Mouse (Mus musculus) limb, embryonic 14.5 days (tissue): Measurements from ENCODE around the gene B3galnt1. TPM values are rescaled to one million over a fixed set of nuclear protein-coding genes. Genes with fewer than 3 reads are reported as not detected.

Source experiments
- ATAC-seq: fragments of 200-750 bp; cut with Nextera tagmentation; 2 replicates; pipeline ENCODE4 v1.8.0; 2017; ENCODE audit warnings: low read depth, moderate number of reproducible peaks, moderate TSS enrichment; ENCODE audit not compliant: low FRiP score
- DNase-seq: peaks from one replicate; pipeline ENCODE4 v3.0.0-alpha.2; 2015; ENCODE audit warnings: low spot score
- H3K27ac ChIP-seq: fragments of 300-500 bp; sonication (generic); replicated peaks from 2 replicates; pipeline ENCODE4 v1.5.1; 2014; ENCODE audit warnings: low read depth, mild to moderate bottlenecking, low read length, moderate library complexity, mixed read lengths
- H3K27me3 ChIP-seq: fragments of 300-500 bp; sonication (generic); 2 replicates; pipeline ENCODE4 v1.6.1; 2014; ENCODE audit warnings: low read length, mixed read lengths; ENCODE audit not compliant: control insufficient read depth, insufficient read depth
- H3K36me3 ChIP-seq: fragments of 300-500 bp; sonication (generic); 2 replicates; pipeline ENCODE4 v1.6.1; 2014; ENCODE audit warnings: mild to moderate bottlenecking, low read length, moderate library complexity, mixed read lengths; ENCODE audit not compliant: control insufficient read depth, insufficient read depth
- H3K4me1 ChIP-seq: fragments of 300-500 bp; sonication (generic); 2 replicates; pipeline ENCODE4 v1.6.1; 2014; ENCODE audit warnings: antibody characterized with exemption, low read length, mixed read lengths; ENCODE audit not compliant: control insufficient read depth, insufficient read depth
- H3K4me2 ChIP-seq: fragments of 300-500 bp; sonication (generic); replicated peaks from 2 replicates; pipeline ENCODE4 v1.6.1; 2014; ENCODE audit warnings: low read depth, mild to moderate bottlenecking, low read length, moderate library complexity; ENCODE audit not compliant: severe bottlenecking
- H3K4me3 ChIP-seq: fragments of 300-500 bp; sonication (generic); replicated peaks from 2 replicates; pipeline ENCODE4 v1.5.1; 2014; ENCODE audit warnings: low read length
- H3K9ac ChIP-seq: fragments of 300-500 bp; sonication (generic); 2 replicates; pipeline ENCODE4 v1.6.1; 2014; ENCODE audit warnings: mild to moderate bottlenecking, low read depth, low read length, moderate library complexity; ENCODE audit not compliant: severe bottlenecking
- H3K9me3 ChIP-seq: fragments of 300-500 bp; sonication (generic); 2 replicates; pipeline ENCODE4 v1.6.1; 2016; ENCODE audit warnings: low read length; ENCODE audit not compliant: control insufficient read depth
- POLR2A ChIP-seq: fragments of 200-500 bp; IDR thresholded peaks from 2 replicates; pipeline ENCODE4 v1.8.0; 2012; ENCODE audit warnings: inconsistent platforms, mild to moderate bottlenecking, moderate library complexity, borderline replicate concordance; ENCODE audit not compliant: insufficient read depth, insufficient read length; ENCODE audit errors: extremely low read depth
- WGBS: fragments of 180-500 bp; shearing (Covaris S2); extraction: QIAGEN DNeasy Blood & Tissue Kit; methylation state at CpG from one replicate; pipeline ENCODE4 v1.1.7; 2014; 5-methylcytosine and 5-hydroxymethylcytosine counted together
- polyA plus RNA-seq, 2 experiments: library from polyadenylated mRNA; depleted of rRNA in 1 of 2; stranded (reverse) in 1 of 2; unstranded in 1 of 2; fragments of >200 nt; fragmentation: Nextera tagmentation in 1 of 2; extraction: Ambion mirVana in 1 of 2; gene quantifications; 2 replicates each; pipeline versions ENCODE4 v1.2.1 to v1.2.3; 2012 to 2014

Gene B3galnt1
- polyA plus RNA-seq, 2 experiments: 22.3 to 53.7 TPM

- Histone ChIP-seq H3K4me3 (no peak overlapping the region), H3K9ac (no peak overlapping the region), H3K27me3 (no peaks in the 10 kb centered on the region), H3K36me3 (no peaks in the 10 kb centered on the region), H3K27ac (no peak overlapping the region), H3K9me3 (no peaks in the 10 kb centered on the region), H3K4me1 (no peaks in the 10 kb centered on the region), H3K4me2 (no peak overlapping the region)
- WGBS: 89% methylated on average over 8 of the region's 8 CpGs
- ATAC-seq (no peak), DNase-seq (no peak)
- TF ChIP-seq POLR2A: no peak
Measured at GRCm38 (mm10) chr3:69542962-69543361, 55.8 kb downstream of the B3galnt1 start.

- WGBS: 61% methylated on average over 25 of the region's 25 CpGs
- ATAC-seq: no peak
- Histone ChIP-seq H3K4me2 (no peak overlapping the region), H3K27ac (peak overlapping the region; percentile 26; the same call in 1 of the 2 replicates), H3K9me3 (no peaks in the 10 kb centered on the region), H3K4me3 (no peak overlapping the region), H3K27me3 (no peaks in the 10 kb centered on the region), H3K4me1 (peaks cover 11% of the 10 kb centered on the region), H3K36me3 (no peaks in the 10 kb centered on the region), H3K9ac (peak overlapping the region; percentile 0; the same call in 1 of the 2 replicates)
- DNase-seq: peak; percentile 39
- no peak for TF ChIP-seq POLR2A
Measured at GRCm38 (mm10) chr3:69535941-69536647, 62.7 kb downstream of the B3galnt1 start.

DNA sequence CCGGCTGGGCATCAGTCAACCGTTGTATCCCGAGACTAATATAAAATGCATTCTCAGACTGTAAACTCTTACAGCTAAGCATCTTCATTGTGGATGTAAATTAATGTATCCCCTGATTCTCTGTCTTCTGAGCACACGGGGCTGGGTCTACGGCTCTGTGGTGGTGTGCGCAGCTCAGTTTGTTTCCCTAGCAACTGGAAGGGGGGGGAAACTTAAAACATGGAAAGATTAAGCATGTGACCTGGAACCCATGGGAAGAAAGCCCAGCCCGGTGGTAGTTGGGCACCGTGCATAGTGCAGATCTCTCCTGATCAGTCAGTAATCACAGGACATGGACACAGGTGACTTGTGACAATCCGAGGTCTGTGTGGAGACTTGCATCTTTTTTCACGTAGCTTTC is 63.3 kb downstream of the B3galnt1 start:
- Histone ChIP-seq H3K4me1 (peaks cover 11% of the 10 kb centered on the region), H3K27ac (no peak overlapping the region), H3K4me3 (no peak overlapping the region), H3K27me3 (no peaks in the 10 kb centered on the region), H3K9me3 (no peaks in the 10 kb centered on the region), H3K4me2 (no peak overlapping the region), H3K36me3 (no peaks in the 10 kb centered on the region), H3K9ac (no peak overlapping the region)
- 81% methylated on average over 10 of the region's 10 CpGs for WGBS
- no peak for ATAC-seq
- DNase-seq: no peak
- no peak for TF ChIP-seq POLR2A

DNA sequence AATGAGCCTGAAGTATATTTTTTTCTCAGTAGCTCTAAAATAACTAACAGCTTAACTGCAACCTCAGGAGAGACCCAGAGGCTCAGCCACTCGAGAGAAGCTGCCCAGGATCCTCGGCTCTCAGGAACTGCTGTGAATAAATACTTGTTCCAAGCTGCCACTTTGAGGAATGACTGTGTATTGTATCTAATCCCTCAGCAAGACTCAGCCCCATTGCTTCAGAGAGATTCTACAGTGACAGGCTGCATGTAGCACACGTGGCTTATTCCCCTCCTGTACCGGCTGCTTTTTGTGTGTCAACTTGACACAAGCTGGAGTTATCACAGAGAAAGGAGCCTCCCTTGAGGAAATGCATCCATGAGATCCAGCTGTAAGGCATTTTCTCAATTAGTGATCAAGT is 66.1 kb downstream of the B3galnt1 start:
- no peak overlapping the region for H3K27ac ChIP-seq

GRCm38 (mm10) chr3:69531511-69531910 is 67.2 kb downstream of the B3galnt1 start:
- Histone ChIP-seq H3K9me3 (no peaks in the 10 kb centered on the region), H3K27me3 (no peaks in the 10 kb centered on the region), H3K27ac (no peak overlapping the region), H3K4me1 (peaks cover 7% of the 10 kb centered on the region; the same call in 1 of the 2 replicates), H3K4me3 (no peak overlapping the region), H3K36me3 (no peaks in the 10 kb centered on the region), H3K9ac (no peak overlapping the region), H3K4me2 (no peak overlapping the region)
- ATAC-seq (no peak), DNase-seq (no peak)
- no peak for TF ChIP-seq POLR2A
- WGBS: 77% methylated on average over 9 of the region's 9 CpGs

More for the DNA sequence above, 66.1 kb downstream of the B3galnt1 start:
- ATAC-seq (no peak), DNase-seq (no peak)
- no peaks in the 10 kb centered on the region for H3K27me3 ChIP-seq
- no peaks in the 10 kb centered on the region for H3K36me3 ChIP-seq
- H3K4me3 ChIP-seq: no peak overlapping the region
- peaks cover 11% of the 10 kb centered on the region for H3K4me1 ChIP-seq
- H3K4me2 ChIP-seq: no peak overlapping the region
- WGBS: 69% methylated on average over 4 of the region's 4 CpGs
- H3K9ac ChIP-seq: no peak overlapping the region
- H3K9me3 ChIP-seq: no peaks in the 10 kb centered on the region
- TF ChIP-seq POLR2A: no peak
